Mouse (Mus musculus): ENCODE data around the gene Wnt7b. TPM values are rescaled to one million over a fixed set of nuclear protein-coding genes. Genes with fewer than 3 reads are reported as not detected.

The Wnt7b gene
- total and polyA plus RNA-seq, 2 experiments from 2014 or later = 26.0 to 56.6 TPM

- H3K4me2 ChIP-seq (ENCODE audit: low read depth, low read length) = no peak overlapping the region
- no peak overlapping the region for H3K27ac ChIP-seq
- DNase-seq (ENCODE audit: low spot score) (no peak), ATAC-seq (no peak)
- WGBS = 52% methylated on average over 22 of the region's 22 CpGs
- no peaks in the 10 kb centered on the region for H3K27me3 ChIP-seq (ENCODE audit: insufficient read depth, low read length)
- no peak for TF ChIP-seq CTCF (IDR thresholded peaks at IDR 0.05; ENCODE audit: low read depth)
- H3K4me3 ChIP-seq (ENCODE audit: low read length) = no peak overlapping the region
- peaks cover 28% of the 10 kb centered on the region for H3K4me1 ChIP-seq (ENCODE audit: insufficient read depth, low read length)
- H3K9me3 ChIP-seq (ENCODE audit: low read length) = no peaks in the 10 kb centered on the region
- H3K36me3 ChIP-seq (ENCODE audit: insufficient read depth, low read length) = no peaks in the 10 kb centered on the region
- no peak overlapping the region for H3K9ac ChIP-seq (replicated peaks; ENCODE audit: low read length)
Measured at GRCm38 (mm10) chr15:85615075-85615474, 32.8 kb upstream of the Wnt7b start.

GRCm38 (mm10) chr15:85613358-85614266, 31.3 kb upstream of the Wnt7b start:
- H3K4me3 ChIP-seq (ENCODE audit: low read length) = no peak overlapping the region
- DNase-seq (ENCODE audit: low spot score) (peak; percentile 85), ATAC-seq (peak; percentile 92)
- H3K9me3 ChIP-seq (ENCODE audit: low read length) = no peaks in the 10 kb centered on the region
- H3K36me3 ChIP-seq (ENCODE audit: insufficient read depth, low read length) = no peaks in the 10 kb centered on the region
- 32% methylated on average over 17 of the region's 17 CpGs for WGBS
- H3K27ac ChIP-seq = peak overlapping the region; percentile 88
- H3K27me3 ChIP-seq (ENCODE audit: insufficient read depth, low read length) = no peaks in the 10 kb centered on the region
- no peak overlapping the region; the same call in 1 of the 2 replicates for H3K9ac ChIP-seq (replicated peaks; ENCODE audit: low read length)
- TF ChIP-seq CTCF (IDR thresholded peaks at IDR 0.05; ENCODE audit: low read depth) = no peak; the same call in 1 of the 2 replicates
- H3K4me2 ChIP-seq (ENCODE audit: low read depth, low read length) = no peak overlapping the region
- H3K4me1 ChIP-seq (ENCODE audit: insufficient read depth, low read length) = peaks cover 28% of the 10 kb centered on the region

GRCm38 (mm10) chr15:85612660-85613357, 30.5 kb upstream of the Wnt7b start:
- WGBS = 67% methylated on average over 8 of the region's 8 CpGs
- Histone ChIP-seq H3K4me3 (ENCODE audit: low read length) (no peak overlapping the region), H3K4me1 (ENCODE audit: insufficient read depth, low read length) (peaks cover 28% of the 10 kb centered on the region), H3K9me3 (ENCODE audit: low read length) (no peaks in the 10 kb centered on the region), H3K27me3 (ENCODE audit: insufficient read depth, low read length) (no peaks in the 10 kb centered on the region), H3K27ac (peak overlapping the region; percentile 88), H3K4me2 (ENCODE audit: low read depth, low read length) (no peak overlapping the region), H3K36me3 (ENCODE audit: insufficient read depth, low read length) (no peaks in the 10 kb centered on the region), H3K9ac (replicated peaks; ENCODE audit: low read length) (no peak overlapping the region)
- DNase-seq (ENCODE audit: low spot score) (peak; percentile 64), ATAC-seq (peak; percentile 10; the same call in 1 of the 2 replicates)
- peak; percentile 84 for TF ChIP-seq CTCF (IDR thresholded peaks at IDR 0.05; ENCODE audit: low read depth)

DNA sequence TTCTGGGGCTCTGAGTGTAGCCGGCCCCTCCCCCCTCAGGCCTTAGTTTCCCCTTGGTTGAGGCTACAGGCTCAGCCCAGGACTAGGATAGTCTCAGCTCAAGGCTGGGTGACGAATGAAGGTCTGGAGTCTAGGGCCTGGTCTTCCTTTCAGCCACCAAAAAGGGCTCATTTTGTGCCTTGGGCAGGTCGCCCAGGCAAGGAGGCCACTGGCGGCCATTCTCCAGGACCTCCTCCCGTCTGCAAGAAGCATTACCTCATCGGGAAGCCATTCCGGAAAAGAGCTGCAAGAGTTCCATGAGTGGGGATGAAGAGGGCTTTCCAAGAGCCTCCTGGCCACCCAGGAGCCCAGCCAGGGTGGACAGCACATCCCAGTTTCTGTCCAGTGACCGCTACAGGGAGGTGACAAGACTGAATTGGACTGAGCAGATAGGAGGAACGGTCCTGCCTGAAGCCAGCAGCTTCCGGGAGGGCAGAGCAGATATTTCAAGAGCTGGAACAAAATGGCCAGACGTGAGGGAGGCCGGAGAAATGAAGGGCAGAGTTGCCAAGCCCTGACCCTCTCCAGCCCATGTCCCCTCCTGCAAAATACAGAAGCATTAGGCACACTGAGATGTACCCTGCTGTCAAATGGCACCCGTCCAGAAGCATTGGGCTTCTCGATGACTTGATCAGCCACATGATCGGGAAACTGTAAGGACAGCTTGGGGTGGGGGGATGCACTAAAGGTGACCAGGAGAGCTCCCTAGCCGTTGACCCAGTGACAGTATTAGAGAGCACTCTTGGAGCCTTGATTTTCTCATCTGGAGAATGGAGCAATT, 29.6 kb upstream of the Wnt7b start:
- H3K27ac ChIP-seq = peak overlapping the region; percentile 88
- DNase-seq (ENCODE audit: low spot score) (peak; percentile 42), ATAC-seq (no peak)
- 51% methylated on average over 16 of the region's 16 CpGs for WGBS
- TF ChIP-seq CTCF (IDR thresholded peaks at IDR 0.05; ENCODE audit: low read depth) = no peak
- 0 out of 2 replicates have a peak overlapping the region, but pooled peaks have one; percentile 7 for H3K4me2 ChIP-seq (ENCODE audit: low read depth, low read length)
- H3K4me1 ChIP-seq (ENCODE audit: insufficient read depth, low read length) = peaks cover 28% of the 10 kb centered on the region
- H3K4me3 ChIP-seq (ENCODE audit: low read length) = no peak overlapping the region
- no peaks in the 10 kb centered on the region for H3K36me3 ChIP-seq (ENCODE audit: insufficient read depth, low read length)
- H3K9me3 ChIP-seq (ENCODE audit: low read length) = no peaks in the 10 kb centered on the region
- no peaks in the 10 kb centered on the region for H3K27me3 ChIP-seq (ENCODE audit: insufficient read depth, low read length)
- no peak overlapping the region for H3K9ac ChIP-seq (replicated peaks; ENCODE audit: low read length)

- peak; percentile 84 for ATAC-seq
- no peak overlapping the region for H3K4me3 ChIP-seq (ENCODE audit: low read length)
- DNase-seq (ENCODE audit: low spot score) = peak; percentile 92
- H3K9me3 ChIP-seq (ENCODE audit: low read length) = no peaks in the 10 kb centered on the region
- H3K9ac ChIP-seq (replicated peaks; ENCODE audit: low read length) = no peak overlapping the region
- H3K27me3 ChIP-seq (ENCODE audit: insufficient read depth, low read length) = no peaks in the 10 kb centered on the region
- H3K27ac ChIP-seq = peak overlapping the region; percentile 88
- no peaks in the 10 kb centered on the region for H3K36me3 ChIP-seq (ENCODE audit: insufficient read depth, low read length)
- TF ChIP-seq CTCF (IDR thresholded peaks at IDR 0.05; ENCODE audit: low read depth) = peak; percentile 100
- peaks cover 28% of the 10 kb centered on the region for H3K4me1 ChIP-seq (ENCODE audit: insufficient read depth, low read length)
- 21% methylated on average over 8 of the region's 8 CpGs for WGBS
- H3K4me2 ChIP-seq (ENCODE audit: low read depth, low read length) = no peak overlapping the region
Measured at GRCm38 (mm10) chr15:85610618-85611218, 28.4 kb upstream of the Wnt7b start.

GRCm38 (mm10) chr15:85610120-85610519, 27.8 kb upstream of the Wnt7b start:
- no peak overlapping the region for H3K9ac ChIP-seq (replicated peaks; ENCODE audit: low read length)
- ATAC-seq (no peak), DNase-seq (ENCODE audit: low spot score) (no peak)
- H3K4me3 ChIP-seq (ENCODE audit: low read length) = no peak overlapping the region
- WGBS = 68% methylated on average over 5 of the region's 5 CpGs
- peaks cover 28% of the 10 kb centered on the region for H3K4me1 ChIP-seq (ENCODE audit: insufficient read depth, low read length)
- H3K27ac ChIP-seq = no peak overlapping the region
- H3K36me3 ChIP-seq (ENCODE audit: insufficient read depth, low read length) = no peaks in the 10 kb centered on the region
- H3K27me3 ChIP-seq (ENCODE audit: insufficient read depth, low read length) = no peaks in the 10 kb centered on the region
- no peak for TF ChIP-seq CTCF (IDR thresholded peaks at IDR 0.05; ENCODE audit: low read depth)
- H3K9me3 ChIP-seq (ENCODE audit: low read length) = no peaks in the 10 kb centered on the region
- H3K4me2 ChIP-seq (ENCODE audit: low read depth, low read length) = no peak overlapping the region

All from hindbrain, postnatal 0 days (tissue).